Mouse (Mus musculus): Measurements from ENCODE around the gene Thbs1.

Thbs1 gene

DNA sequence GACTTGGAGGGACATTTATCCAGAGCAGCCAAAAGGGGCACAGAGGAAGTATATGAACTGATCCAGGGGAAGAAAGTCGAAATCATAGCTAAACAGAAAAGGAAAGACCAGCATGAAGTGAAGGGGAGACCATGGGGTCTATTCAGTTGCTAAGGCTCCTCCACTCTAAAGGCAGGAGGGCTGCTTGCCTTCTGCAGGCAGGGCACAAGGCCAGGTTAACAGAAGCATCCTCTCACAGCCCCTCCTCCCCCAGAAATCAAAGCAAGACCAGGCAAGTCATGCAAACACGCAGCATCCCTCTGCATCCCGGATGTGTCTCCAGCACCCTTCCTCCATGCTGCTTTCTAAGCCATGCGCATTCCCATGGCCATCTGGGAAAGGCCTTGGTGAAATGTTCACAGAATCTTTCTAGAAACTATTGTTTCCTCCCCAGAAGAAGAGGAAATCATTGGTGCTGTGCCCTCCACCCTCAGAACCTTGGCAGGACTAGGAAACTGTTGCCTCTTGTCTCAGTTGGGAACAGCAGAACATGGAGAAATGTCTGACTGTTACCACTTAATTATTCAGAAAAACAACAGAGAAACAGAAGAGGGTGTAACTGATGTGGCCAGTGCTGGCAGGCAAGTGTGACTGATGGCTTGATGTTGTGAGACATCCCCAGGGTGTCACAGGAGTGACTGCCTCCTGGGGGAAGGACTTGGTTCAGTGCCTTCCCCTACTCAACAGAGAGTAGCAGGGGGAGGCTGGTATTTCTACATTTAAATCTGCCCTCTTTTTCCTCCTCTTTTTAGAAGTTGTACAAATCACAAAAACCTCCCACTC lies 36.9 kb downstream of the Thbs1 start:
- DNase-seq (ENCODE audit: low read depth): no peak

DNA sequence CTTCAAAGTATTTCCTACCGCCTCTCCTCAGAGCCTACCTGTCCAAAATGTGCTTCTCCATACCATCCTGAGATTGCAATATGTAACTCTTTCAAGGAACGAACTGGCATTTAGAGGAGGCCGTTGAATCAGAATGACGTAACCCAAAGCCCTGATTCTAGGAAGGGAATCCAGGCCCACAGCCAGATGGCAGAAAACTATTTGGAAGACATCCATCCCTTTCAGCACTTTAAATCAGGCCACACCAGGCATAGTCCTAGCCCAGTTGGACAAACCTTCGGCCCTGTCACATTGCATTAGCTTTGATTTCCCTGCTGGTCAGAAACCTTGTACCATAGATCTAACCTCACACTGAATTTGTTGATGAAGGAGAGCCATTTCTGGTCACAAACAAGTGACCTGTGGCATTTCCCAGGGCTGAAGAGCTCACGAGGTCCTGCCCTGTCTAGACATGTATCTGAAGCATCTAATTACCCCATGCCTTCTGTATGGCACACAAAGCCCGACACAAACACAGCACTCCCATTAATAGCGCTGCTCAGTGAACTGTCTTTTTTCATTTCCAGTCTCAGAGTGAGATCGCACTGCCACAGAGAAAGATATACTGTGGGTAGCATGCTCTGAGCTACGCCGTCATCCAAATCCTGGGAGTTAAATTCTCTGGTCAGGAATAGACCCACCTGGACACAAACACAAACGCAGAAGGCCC lies 38.3 kb downstream of the Thbs1 start:
- no peak for DNase-seq (ENCODE audit: low read depth)

DNA sequence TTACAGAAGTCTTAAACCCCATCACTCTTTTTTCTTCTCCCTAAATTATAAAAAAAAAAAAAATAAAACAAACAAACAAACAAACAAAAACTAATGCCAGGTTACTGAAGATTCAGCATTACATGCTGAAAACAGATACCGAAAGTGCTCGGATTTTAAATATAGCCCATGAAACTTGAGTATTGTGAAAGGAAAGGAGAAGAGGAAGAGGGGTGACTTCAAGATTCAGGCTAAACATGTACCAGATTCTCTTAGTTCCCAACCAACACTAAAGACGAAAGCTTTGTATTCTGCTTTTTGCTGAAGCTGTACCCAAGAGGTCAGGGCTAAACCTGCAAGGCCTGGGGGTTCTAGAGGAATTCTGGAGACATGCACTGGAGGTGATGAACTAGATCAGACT lies 46.4 kb downstream of the Thbs1 start:
- DNase-seq (ENCODE audit: low read depth): no peak

DNA sequence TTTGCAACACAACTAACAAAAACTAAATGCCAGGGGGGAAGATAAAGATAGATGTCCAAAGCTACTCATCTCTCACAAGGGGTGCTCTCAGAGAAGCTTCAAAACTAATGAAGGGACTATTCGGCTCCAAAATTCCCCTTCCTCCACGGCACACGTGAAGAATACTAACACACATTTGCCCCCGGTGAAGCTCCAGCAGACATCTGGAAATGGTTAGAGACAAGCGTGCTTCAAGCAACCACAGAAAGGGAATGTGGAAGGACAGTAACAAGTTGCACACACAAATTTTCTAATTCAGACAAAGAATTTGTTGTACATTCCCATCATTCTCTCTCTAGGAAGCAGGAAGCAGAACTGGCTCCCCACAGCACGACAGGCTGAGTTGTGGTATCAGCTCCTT lies 47.5 kb downstream of the Thbs1 start:
- no peak for DNase-seq (ENCODE audit: low read depth)

DNA sequence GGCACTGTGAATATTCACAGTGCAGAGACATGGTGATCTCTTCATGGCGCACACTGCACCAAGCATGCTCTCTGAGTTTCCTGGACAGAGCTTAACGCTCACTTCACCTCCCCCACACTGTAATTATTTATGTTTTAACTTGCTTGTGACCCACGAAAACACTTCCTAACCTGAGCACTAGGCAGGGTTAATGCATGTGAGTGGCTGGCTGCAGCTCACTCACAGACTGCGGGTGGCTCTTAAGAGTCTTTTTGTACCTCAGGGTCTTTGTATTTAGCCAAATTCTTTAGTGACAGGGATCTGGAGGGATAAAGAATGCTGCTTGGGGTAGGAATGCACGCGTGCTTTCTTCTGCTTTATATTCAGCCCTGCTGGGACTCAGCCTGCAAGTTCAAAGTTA lies 48.9 kb downstream of the Thbs1 start:
- DNase-seq (ENCODE audit: low read depth): no peak

DNA sequence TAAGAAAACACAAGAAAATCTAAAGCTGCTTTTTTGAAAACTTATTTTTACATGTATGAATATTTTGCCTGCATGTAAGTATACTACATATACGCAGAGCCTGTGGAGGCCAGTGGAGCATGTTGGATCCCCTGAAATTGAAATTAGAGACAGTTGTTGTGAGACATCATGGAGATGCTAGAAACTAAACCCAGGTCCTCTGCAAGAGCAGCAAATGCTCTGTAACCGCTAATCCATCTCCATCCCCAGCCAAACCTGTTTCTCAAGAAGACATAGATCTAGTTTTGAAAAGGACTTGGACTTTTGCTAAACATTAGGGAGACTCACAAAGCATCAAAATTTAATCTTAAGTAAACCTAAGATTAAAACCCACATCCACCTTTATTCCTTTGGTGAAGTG lies 49.3 kb downstream of the Thbs1 start:
- DNase-seq (ENCODE audit: low read depth): no peak

DNA sequence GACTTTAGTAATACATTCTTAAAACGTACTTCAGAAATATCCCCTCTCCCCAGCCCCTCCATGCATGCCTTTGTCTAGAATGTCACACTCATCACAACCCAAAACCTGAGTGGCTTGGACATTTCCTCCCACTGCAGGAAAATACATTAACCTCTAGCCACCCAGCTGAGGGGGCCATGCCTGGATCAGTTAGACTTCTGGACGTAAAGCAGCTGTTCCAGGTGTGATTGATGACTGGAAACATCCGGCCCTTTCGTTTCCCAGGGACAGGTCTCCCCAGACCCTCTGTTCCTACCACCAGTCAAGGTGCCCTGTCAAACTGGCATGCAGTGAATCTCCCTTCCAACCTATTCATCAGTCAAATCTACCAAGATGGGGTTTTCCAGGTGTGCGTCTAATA lies 50.8 kb downstream of the Thbs1 start:
- no peak for DNase-seq (ENCODE audit: low read depth)

DNA sequence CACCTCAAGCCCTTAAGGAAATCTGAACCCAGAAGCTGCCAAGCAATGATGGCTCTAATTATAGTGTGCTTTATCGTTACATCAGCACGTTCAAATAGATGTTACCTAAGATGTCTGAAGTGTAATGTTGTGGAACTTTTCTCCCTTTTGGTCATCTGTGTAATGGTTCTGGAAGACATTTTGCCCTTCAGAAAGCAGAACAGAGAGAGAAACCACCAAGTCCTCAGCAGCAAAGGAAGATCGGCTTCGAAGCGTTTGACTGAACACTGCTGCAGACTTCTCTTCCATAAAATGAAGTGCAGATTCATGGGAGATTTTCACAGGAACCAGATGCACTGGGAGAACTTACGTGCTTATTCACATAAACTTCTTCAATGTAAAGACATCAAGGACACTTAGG lies 52.5 kb downstream of the Thbs1 start:
- DNase-seq (ENCODE audit: low read depth): no peak

DNA sequence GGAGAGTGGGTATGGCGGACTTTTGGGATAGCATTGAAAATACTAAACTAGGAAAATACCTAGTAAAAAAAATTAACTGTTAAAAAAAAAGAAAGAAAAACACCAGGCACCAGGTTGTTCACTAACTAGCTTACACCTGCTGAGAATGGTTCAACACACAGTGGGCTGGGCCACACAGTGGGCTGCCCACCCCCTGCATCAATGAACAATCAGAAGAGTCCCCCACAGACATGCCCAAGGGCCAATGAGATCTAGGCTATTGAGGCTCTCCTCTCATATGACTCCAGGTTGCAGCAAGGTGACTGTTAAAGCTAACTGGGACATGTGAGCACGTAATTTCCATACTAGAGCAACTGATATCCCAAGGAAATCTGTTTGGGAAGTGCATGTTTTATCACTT lies 54.0 kb downstream of the Thbs1 start:
- no peak for DNase-seq (ENCODE audit: low read depth)

DNA sequence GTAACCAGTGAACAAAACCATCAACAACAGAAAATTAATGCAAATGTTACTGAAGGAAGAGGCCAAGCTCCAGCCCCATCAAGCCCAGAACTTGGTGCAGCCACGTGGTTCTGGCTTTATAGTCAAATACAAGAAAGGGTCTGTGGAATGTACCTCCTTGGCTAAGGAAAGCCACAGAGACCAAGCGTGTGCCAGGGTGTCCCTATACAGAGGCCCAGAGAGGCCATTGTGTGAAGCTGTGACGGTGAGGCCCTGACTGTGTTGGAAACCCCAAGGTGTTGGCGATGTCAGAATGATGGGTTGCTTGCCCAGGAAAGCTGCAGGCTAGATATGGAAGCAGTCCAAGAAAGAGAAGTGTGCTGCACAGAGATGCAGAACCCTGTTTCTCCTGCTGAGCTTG lies 56.1 kb downstream of the Thbs1 start:
- DNase-seq (ENCODE audit: low read depth): no peak

DNA sequence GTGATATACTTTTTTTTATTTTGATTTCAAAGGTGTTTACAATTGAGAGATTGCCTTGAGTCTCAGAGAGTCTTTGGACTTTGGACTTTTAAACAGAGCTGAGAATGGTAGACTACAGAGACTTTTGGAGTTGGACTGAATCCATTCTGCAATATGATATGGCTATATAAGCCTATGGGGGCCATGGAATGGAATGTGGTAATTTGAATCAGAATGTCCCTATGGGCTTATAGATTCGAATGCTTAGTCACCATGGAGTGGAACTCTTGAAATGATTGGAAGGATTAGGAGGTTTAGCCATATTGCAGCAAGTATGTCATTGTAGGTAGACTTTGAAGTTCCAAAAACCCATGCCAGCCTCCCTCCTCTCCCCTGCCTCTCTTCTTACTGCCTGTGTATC lies 56.5 kb downstream of the Thbs1 start:
- DNase-seq (ENCODE audit: low read depth): no peak

DNA sequence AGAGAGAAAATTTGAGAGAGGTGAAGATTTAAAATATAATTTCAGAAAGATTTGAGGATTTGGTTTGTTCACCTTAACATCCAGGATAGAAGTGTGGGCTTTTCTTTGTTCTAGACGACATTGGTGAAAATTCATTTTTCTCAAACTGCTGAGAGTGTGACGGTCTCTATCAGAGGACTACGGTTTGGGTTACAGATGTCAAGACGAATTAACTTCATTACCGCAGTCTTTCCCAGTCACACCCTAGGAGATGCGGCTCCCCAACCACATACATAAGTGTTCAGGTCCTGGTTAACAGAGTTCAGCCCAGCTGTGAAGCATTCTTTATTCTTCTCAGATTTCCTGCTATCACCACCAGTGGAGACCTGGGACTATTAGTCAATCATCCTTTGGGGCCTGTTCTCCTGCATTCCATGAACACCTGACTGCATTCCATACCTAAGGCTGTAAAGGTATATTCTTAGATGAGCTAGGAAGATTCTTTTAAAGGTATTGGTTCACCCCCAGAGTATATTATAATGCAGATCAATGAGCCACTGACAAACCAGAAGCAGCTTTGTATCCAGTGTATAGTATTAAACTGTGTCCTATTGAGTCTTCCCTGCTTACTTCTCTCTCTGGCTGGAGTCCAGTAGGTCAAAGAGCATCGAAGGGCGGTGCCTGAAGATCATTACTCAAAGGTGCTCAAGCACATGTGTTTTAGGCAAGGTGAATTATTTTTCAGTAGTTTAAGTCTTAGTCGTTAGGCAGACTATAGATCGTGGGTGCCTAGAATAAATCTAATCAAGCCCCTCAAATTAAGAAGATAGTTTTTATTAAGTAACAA lies 63.1 kb downstream of the Thbs1 start:
- DNase-seq (ENCODE audit: low read depth): no peak

Measured in c-Kit-positive CD71-negative TER-119-negative erythroid progenitor cells, embryonic 14.5 days (primary cell).